Mouse (Mus musculus) ES-Bruce4 (cell line): ENCODE results near the gene Nr2c1. TPM values are rescaled to one million over a fixed set of nuclear protein-coding genes. Genes with fewer than 3 reads are reported as not detected.

ENCODE experiments used
- H3K27ac ChIP-seq: 2 replicates; pipeline ENCODE4 v1.5.1; 2012; ENCODE audit warnings: low read length, inconsistent platforms; ENCODE audit not compliant: insufficient read depth
- H3K27me3 ChIP-seq: 2 replicates; pipeline ENCODE4 v1.6.1; 2012; ENCODE audit warnings: mild to moderate bottlenecking, low read length, inconsistent platforms; ENCODE audit not compliant: control insufficient read depth, poor library complexity, insufficient read depth, severe bottlenecking
- H3K36me3 ChIP-seq: 2 replicates; pipeline ENCODE4 v1.6.1; 2012; ENCODE audit warnings: inconsistent platforms, mild to moderate bottlenecking, low read length, moderate library complexity; ENCODE audit not compliant: control insufficient read depth, poor library complexity, insufficient read depth, severe bottlenecking
- H3K4me1 ChIP-seq: one replicate; pipeline ENCODE4 v1.8.1; 2011; ENCODE audit warnings: low read length; ENCODE audit not compliant: control insufficient read depth, insufficient read depth
- H3K4me3 ChIP-seq: 2 replicates; pipeline ENCODE4 v1.5.1; 2011; ENCODE audit warnings: low read depth, mild to moderate bottlenecking, low read length
- H3K9ac ChIP-seq: 2 replicates; pipeline ENCODE4 v1.6.1; 2012; ENCODE audit warnings: low read depth, mild to moderate bottlenecking, inconsistent platforms; ENCODE audit not compliant: poor library complexity, severe bottlenecking
- H3K9me3 ChIP-seq: replicated peaks from 2 replicates; pipeline ENCODE4 v1.6.1; 2012; ENCODE audit warnings: mild to moderate bottlenecking, low read length, inconsistent platforms; ENCODE audit not compliant: control insufficient read depth, poor library complexity, insufficient read depth, severe bottlenecking
- CTCF ChIP-seq: IDR thresholded peaks from one replicate; pipeline ENCODE4 v1.8.1; 2011; ENCODE audit warnings: low read depth, low read length
- EP300 ChIP-seq: IDR thresholded peaks from 2 replicates; pipeline ENCODE4 v1.6.1; 2011; ENCODE audit warnings: low read depth, low read length; ENCODE audit not compliant: insufficient read depth
- POLR2A ChIP-seq: IDR thresholded peaks from one replicate; pipeline ENCODE4 v1.8.1; 2011; ENCODE audit warnings: low read length; ENCODE audit not compliant: insufficient read depth
- polyA plus RNA-seq: library from polyadenylated mRNA; stranded (reverse); fragments of >200 nt; gene quantifications from 2 replicates; pipeline ENCODE4 v1.2.4, GENCODE M21; 2011; ENCODE audit warnings: low read depth; ENCODE audit not compliant: missing spikeins, insufficient read depth, insufficient read length

Gene Nr2c1
- polyA plus RNA-seq, 1 experiment, result 8.8 TPM

- H3K4me1 ChIP-seq, result no peaks in the 10 kb centered on the region
- no peak for TF ChIP-seq POLR2A
- no peak for TF ChIP-seq CTCF
- TF ChIP-seq EP300, result no peak
- H3K36me3 ChIP-seq, result no peaks in the 10 kb centered on the region
- H3K27me3 ChIP-seq, result no peaks in the 10 kb centered on the region
- no peaks in the 10 kb centered on the region for H3K9me3 ChIP-seq
- H3K27ac ChIP-seq, result no peak overlapping the region
- H3K4me3 ChIP-seq, result no peak overlapping the region
- H3K9ac ChIP-seq, result no peak overlapping the region
These were observed 3.2 kb upstream of the Nr2c1 start for GRCm38 (mm10) chr10:94144581-94144980.

GRCm38 (mm10) chr10:94147391-94147755 is 450 bp upstream of the Nr2c1 start:
- H3K9me3 ChIP-seq, result no peaks in the 10 kb centered on the region
- H3K27ac ChIP-seq, result no peak overlapping the region
- TF ChIP-seq EP300 (no peak), CTCF (no peak), POLR2A (no peak)
- H3K36me3 ChIP-seq, result no peaks in the 10 kb centered on the region
- H3K27me3 ChIP-seq, result no peaks in the 10 kb centered on the region
- H3K9ac ChIP-seq, result peak overlapping the region; percentile 86
- peaks cover 2% of the 10 kb centered on the region for H3K4me1 ChIP-seq
- peak overlapping the region; percentile 77 for H3K4me3 ChIP-seq

GRCm38 (mm10) chr10:94151488-94151887 is 3.7 kb downstream of the Nr2c1 start:
- no peak overlapping the region for H3K4me3 ChIP-seq
- H3K27me3 ChIP-seq, result no peaks in the 10 kb centered on the region
- no peak for TF ChIP-seq EP300
- TF ChIP-seq CTCF, result no peak
- no peak for TF ChIP-seq POLR2A
- no peaks in the 10 kb centered on the region for H3K36me3 ChIP-seq
- no peak overlapping the region for H3K9ac ChIP-seq
- peak overlapping the region; percentile 55 for H3K27ac ChIP-seq
- no peaks in the 10 kb centered on the region for H3K9me3 ChIP-seq
- peaks cover 2% of the 10 kb centered on the region for H3K4me1 ChIP-seq

GRCm38 (mm10) chr10:94153841-94154240 is 6.0 kb downstream of the Nr2c1 start:
- no peaks in the 10 kb centered on the region for H3K9me3 ChIP-seq
- H3K36me3 ChIP-seq, result 0 out of 2 replicates have a peak, but pooled peaks cover 2% of the 10 kb centered on the region
- TF ChIP-seq CTCF (no peak), EP300 (no peak), POLR2A (no peak)
- H3K9ac ChIP-seq, result no peak overlapping the region
- no peaks in the 10 kb centered on the region for H3K27me3 ChIP-seq
- no peak overlapping the region for H3K4me3 ChIP-seq
- no peak overlapping the region for H3K27ac ChIP-seq
- H3K4me1 ChIP-seq, result peaks cover 2% of the 10 kb centered on the region

GRCm38 (mm10) chr10:94158962-94159361 is 11.1 kb downstream of the Nr2c1 start:
- no peak overlapping the region for H3K4me3 ChIP-seq
- H3K4me1 ChIP-seq, result no peaks in the 10 kb centered on the region
- H3K9me3 ChIP-seq, result no peaks in the 10 kb centered on the region
- no peak overlapping the region for H3K9ac ChIP-seq
- no peak for TF ChIP-seq CTCF
- no peak for TF ChIP-seq POLR2A
- no peak overlapping the region for H3K27ac ChIP-seq
- H3K36me3 ChIP-seq, result 0 out of 2 replicates have a peak, but pooled peaks cover 2% of the 10 kb centered on the region
- H3K27me3 ChIP-seq, result no peaks in the 10 kb centered on the region

- no peaks in the 10 kb centered on the region for H3K9me3 ChIP-seq
- H3K4me1 ChIP-seq, result no peaks in the 10 kb centered on the region
- no peak for TF ChIP-seq CTCF
- TF ChIP-seq POLR2A, result no peak
- no peak for TF ChIP-seq EP300
- no peaks in the 10 kb centered on the region for H3K27me3 ChIP-seq
- no peak overlapping the region for H3K9ac ChIP-seq
- H3K27ac ChIP-seq, result no peak overlapping the region
- H3K4me3 ChIP-seq, result no peak overlapping the region
- H3K36me3 ChIP-seq, result 0 out of 2 replicates have a peak, but pooled peaks cover 4% of the 10 kb centered on the region
These were observed 11.6 kb downstream of the Nr2c1 start for GRCm38 (mm10) chr10:94159406-94159805.

GRCm38 (mm10) chr10:94161051-94161765 is 13.4 kb downstream of the Nr2c1 start:
- H3K9me3 ChIP-seq, result no peaks in the 10 kb centered on the region
- H3K4me1 ChIP-seq, result no peaks in the 10 kb centered on the region
- H3K9ac ChIP-seq, result no peak overlapping the region
- TF ChIP-seq CTCF (no peak), EP300 (no peak), POLR2A (no peak)
- no peaks in the 10 kb centered on the region for H3K27me3 ChIP-seq
- H3K36me3 ChIP-seq, result 0 out of 2 replicates have a peak, but pooled peaks cover 4% of the 10 kb centered on the region
- no peak overlapping the region for H3K27ac ChIP-seq
- H3K4me3 ChIP-seq, result no peak overlapping the region
